Comparison of ENCODE assay signal across 8 mouse cellular contexts in the genomic region with DNA sequence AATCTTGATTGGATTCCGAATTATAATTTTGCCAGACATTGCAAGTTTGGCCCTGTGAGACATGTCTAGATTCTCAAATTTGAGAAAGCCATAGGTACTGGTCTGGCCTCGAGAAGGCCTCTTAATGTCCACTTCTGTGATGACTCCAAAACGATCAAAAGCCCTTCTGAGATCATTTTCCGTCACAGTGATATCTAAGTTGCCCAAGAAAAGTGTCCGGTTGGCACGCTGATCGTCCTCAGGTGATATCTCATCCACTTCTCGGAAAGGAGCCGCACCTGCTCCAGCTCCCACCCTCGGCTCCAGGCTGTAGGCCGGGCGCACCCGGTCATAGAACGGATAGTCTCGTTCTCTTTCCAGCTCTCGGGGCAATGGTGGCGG. TPM values are rescaled to one million over a fixed set of nuclear protein-coding genes. Genes with fewer than 3 reads are reported as not detected.
DNase-seq lines count a peak whose midpoint lies in the region; ATAC-seq and TF ChIP-seq lines count a peak whose summit lies in the region.

No protein-coding gene starts in this region.

- WGBS in heart, embryonic 14.5 days, result 14% methylated on average over 17 of the region's 17 CpGs
- 19% methylated on average over 17 of the region's 17 CpGs for WGBS in forebrain, postnatal 0 days
- whole genome bisulfite sequencing in macrophage (ENCODE audit: missing documents), result 44% methylated on average over 17 of the region's 17 CpGs

- TF ChIP-seq RAD21 in MEL (IDR thresholded peaks at IDR 0.05; ENCODE audit: low read depth, low read length), result no peak

- no peaks in the 10 kb centered on the region for H3K27me3 ChIP-seq in heart, embryonic 14.5 days (ENCODE audit: control insufficient read depth, insufficient read depth, low read length)
- no peaks in the 10 kb centered on the region for H3K27me3 ChIP-seq in MEL (ENCODE audit: control insufficient read depth in 1 of 2, insufficient read depth in 2 of 2, low read length in 2 of 2)
- no peaks in the 10 kb centered on the region for H3K27me3 ChIP-seq in forebrain, postnatal 0 days (ENCODE audit: insufficient read depth, low read length)

- TF ChIP-seq EP300 in MEL (IDR thresholded peaks at IDR 0.05; ENCODE audit: low read depth in 1 of 2, low read length in 2 of 2), result no peak

- H3K27ac ChIP-seq in heart, embryonic 14.5 days (replicated peaks in 1 of 2; ENCODE audit: control insufficient read depth in 1 of 2, insufficient read depth in 1 of 2, low read depth in 2 of 2, low read length in 2 of 2), result peak overlapping the region; percentile 97 to 98; a peak in 2 of 4 replicates
- no peak overlapping the region; the same call in 1 of the 2 replicates for H3K27ac ChIP-seq in MEL (ENCODE audit: control insufficient read depth, low read depth, low read length)
- peak overlapping the region; percentile 86 for H3K27ac ChIP-seq in forebrain, postnatal 0 days (ENCODE audit: low read depth, low read length)
- peak overlapping the region; percentile 91; the same call in 1 of the 2 replicates for H3K27ac ChIP-seq in macrophage

- H3K79me2 ChIP-seq in MEL (ENCODE audit: control insufficient read depth, insufficient read depth, low read length, poor library complexity) (peaks cover 46% of the 10 kb centered on the region), macrophage (ENCODE audit: inconsistent target) (peaks cover 61% of the 10 kb centered on the region)

- DNase-seq in heart, adult 18-20 months, result no peak
- peak; percentile 35 for DNase-seq in MEL (ENCODE audit: low read depth, low spot score)
- DNase-seq in forebrain, postnatal 0 days, result no peak
- DNase-seq in urinary bladder, postnatal 10 days (ENCODE audit: low spot score), result no peak
- no peak for DNase-seq in adrenal gland, adult 8-10 months
- DNase-seq in B cell, adult 2 months, result no peak

- peak overlapping the region; percentile 98 for H3K9ac ChIP-seq in heart, embryonic 14.5 days (ENCODE audit: low read length)
- peak overlapping the region; percentile 98 for H3K9ac ChIP-seq in MEL (ENCODE audit: control insufficient read depth, low read depth, low read length, poor library complexity, severe bottlenecking)
- H3K9ac ChIP-seq in forebrain, postnatal 0 days, result peak overlapping the region; percentile 81

- TF ChIP-seq POLR2A in MEL (IDR thresholded peaks at IDR 0.05; ENCODE audit: control insufficient read depth in 1 of 2, insufficient read depth in 1 of 2, low read depth in 1 of 2, low read length in 2 of 2, poor library complexity in 1 of 2), result no peak

- H3K36me3 ChIP-seq in heart, embryonic 14.5 days (ENCODE audit: control insufficient read depth, insufficient read depth, low read length), result peaks cover 46% of the 10 kb centered on the region
- peaks cover 25 to 26% of the 10 kb centered on the region in 2 experiments for H3K36me3 ChIP-seq in MEL (ENCODE audit: control insufficient read depth in 1 of 2, insufficient read depth in 2 of 2, low read length in 2 of 2)
- peaks cover 14% of the 10 kb centered on the region for H3K36me3 ChIP-seq in forebrain, postnatal 0 days (ENCODE audit: insufficient read depth)
- 0 out of 2 replicates have a peak, but pooled peaks cover 7% of the 10 kb centered on the region for H3K36me3 ChIP-seq in macrophage (ENCODE audit: inconsistent target)

- TF ChIP-seq CTCF in MEL (IDR thresholded peaks at IDR 0.05 in 2 of 3, conservative IDR thresholded peaks at IDR 0.05 in 1 of 3; ENCODE audit: control insufficient read depth in 1 of 3, insufficient read depth in 1 of 3, low read depth in 2 of 3, low read length in 3 of 3, poor library complexity in 1 of 3, severe bottlenecking in 1 of 3), result no peak
- no peak for TF ChIP-seq CTCF in forebrain, postnatal 0 days (IDR thresholded peaks at IDR 0.05; ENCODE audit: low read depth)

- peaks cover 18 to 37% of the 10 kb centered on the region in 2 experiments for H3K4me1 ChIP-seq in heart, embryonic 14.5 days (ENCODE audit: control insufficient read depth in 2 of 2, insufficient read depth in 2 of 2, low read length in 2 of 2)
- H3K4me1 ChIP-seq in MEL (ENCODE audit: control insufficient read depth in 1 of 2, insufficient read depth in 2 of 2, low read length in 2 of 2), result peaks cover 0 to 9% of the 10 kb centered on the region in 2 experiments; a peak in 2 of 4 replicates
- peaks cover 17% of the 10 kb centered on the region for H3K4me1 ChIP-seq in forebrain, postnatal 0 days (ENCODE audit: insufficient read depth)

- H3K4me3 ChIP-seq in heart, embryonic 14.5 days (ENCODE audit: control insufficient read depth in 1 of 2, insufficient read depth in 1 of 2, low read depth in 1 of 2, low read length in 2 of 2), result peak overlapping the region; percentile 95 to 99
- H3K4me3 ChIP-seq in MEL (ENCODE audit: control insufficient read depth in 1 of 2, insufficient read depth in 1 of 2, low read depth in 2 of 2, low read length in 2 of 2) (peak overlapping the region; percentile 62 to 95), macrophage (ENCODE audit: inconsistent target) (peak overlapping the region; percentile 50)
- peak overlapping the region; percentile 98 for H3K4me3 ChIP-seq in forebrain, postnatal 0 days (ENCODE audit: low read depth, low read length)

- H3K9me3 ChIP-seq in heart, embryonic 14.5 days (ENCODE audit: control insufficient read depth, low read length), result no peaks in the 10 kb centered on the region
- no peaks in the 10 kb centered on the region for H3K9me3 ChIP-seq in MEL (replicated peaks; ENCODE audit: insufficient read depth, low read length)
- no peaks in the 10 kb centered on the region for H3K9me3 ChIP-seq in forebrain, postnatal 0 days (ENCODE audit: low read length)

- ATAC-seq in heart, embryonic 14.5 days (ENCODE audit: insufficient number of reproducible peaks, insufficient read depth, low FRiP score, low read depth), result no peak
- ATAC-seq in forebrain, postnatal 0 days, result no peak

- H3K4me2 ChIP-seq in heart, embryonic 14.5 days (ENCODE audit: low read length), result peak overlapping the region; percentile 98
- peak overlapping the region; percentile 92 for H3K4me2 ChIP-seq in forebrain, postnatal 0 days (ENCODE audit: low read depth)

TF ChIP-seq in MEL, 35 proteins besides CTCF, POLR2A, EP300 and RAD21 (continues in another document):
- TF ChIP-seq E2F4 (IDR thresholded peaks at IDR 0.05; ENCODE audit: borderline replicate concordance, low read depth, low read length) (no peak), POLR2AphosphoS5 (IDR thresholded peaks at IDR 0.05; ENCODE audit: borderline replicate concordance, low read depth, low read length) (no peak), MAZ (IDR thresholded peaks at IDR 0.05; ENCODE audit: low read depth, low read length) (no peak), POLR2AphosphoS2 (IDR thresholded peaks at IDR 0.05; ENCODE audit: low read length) (no peak), MAX (IDR thresholded peaks at IDR 0.05; ENCODE audit: low read length) (no peak), SIN3A (IDR thresholded peaks at IDR 0.05; ENCODE audit: low read length) (no peak), GATA1 (IDR thresholded peaks at IDR 0.05; ENCODE audit: low read depth, low read length) (no peak), TBP (IDR thresholded peaks at IDR 0.05; ENCODE audit: low read depth, low read length) (no peak), CHD1 (IDR thresholded peaks at IDR 0.05; ENCODE audit: low read depth, low read length) (no peak)

RNA-seq across cellular contexts. Expression of gene Rbm15, which starts 1.7 kb away (rescaled TPM):
- 11.7 and 13.2 TPM in 2 replicates for polyA plus RNA-seq in heart, embryonic 14.5 days (2014; fragmentation: Nextera tagmentation; extraction: Ambion mirVana)
- 10 to 100 TPM; 21.7 to 24.6 TPM for total RNA-seq in heart, adult 18-20 months (2021)
- total RNA-seq in MEL (2012; rRNA removed), result 29.4 and 33.1 TPM in 2 replicates
- 10 to 100 TPM in 1 of 2 experiments, not detected in 1; 18.1 TPM for polyA plus RNA-seq in MEL (2012; ENCODE audit: insufficient read depth in 1 of 2, insufficient read length in 2 of 2, low read depth in 1 of 2, low replicate concordance in 2 of 2, missing spikeins in 1 of 2)
- total RNA-seq in forebrain, postnatal 0 days (2014; rRNA removed), result 17.0 and 22.0 TPM in 2 replicates
- 4.0 and 5.5 TPM in 2 replicates for polyA plus RNA-seq in forebrain, postnatal 0 days (2015; fragmentation: Nextera tagmentation; extraction: Ambion mirVana)
- total RNA-seq in macrophage (2018; cell fraction: chromatin; rRNA removed), result 100 to 1,000 TPM in 1 of 26 experiments, 10 to 100 TPM in 25; 36.1 to 109 (median 57.6) TPM
- total RNA-seq in macrophage (2018; cell fraction: cytosol; rRNA removed), result 10 to 100 TPM; 25.0 to 38.5 (median 28.1) TPM
- total RNA-seq in macrophage (2018; cell fraction: nucleus; rRNA removed), result 10 to 100 TPM; 44.6 to 93.8 (median 65.2) TPM
- 5.4 to 9.7 TPM (median 8.7 TPM) in 3 replicates for polyA plus RNA-seq in macrophage (2018)
- 10 to 100 TPM; 30.6 to 48.1 (median 36.7) TPM for total RNA-seq in adrenal gland, adult 8-10 months (2022)

RNA-seq across cellular contexts. Expression of gene Slc16a4, which starts 40.7 kb away (rescaled TPM):
- 2.3 and 3.1 TPM in 2 replicates for polyA plus RNA-seq in heart, embryonic 14.5 days (2014; fragmentation: Nextera tagmentation; extraction: Ambion mirVana)
- total RNA-seq in heart, adult 18-20 months (2021), result under 1 TPM; 0.50 to 0.51 TPM
- total RNA-seq in MEL (2012; rRNA removed), result 0.04 TPM in 1 of 2 replicates, not detected in the other
- under 1 TPM in 1 of 2 experiments, not detected in 1; 0.65 TPM for polyA plus RNA-seq in MEL (2012; ENCODE audit: insufficient read depth in 1 of 2, insufficient read length in 2 of 2, low read depth in 1 of 2, low replicate concordance in 2 of 2, missing spikeins in 1 of 2)
- total RNA-seq in forebrain, postnatal 0 days (2014; rRNA removed), result 1.1 and 2.3 TPM in 2 replicates
- 2.1 and 2.3 TPM in 2 replicates for polyA plus RNA-seq in forebrain, postnatal 0 days (2015; fragmentation: Nextera tagmentation; extraction: Ambion mirVana)
- under 1 TPM in 4 of 26 experiments, not detected in 22; 0.33 to 0.82 (median 0.36) TPM for total RNA-seq in macrophage (2018; cell fraction: chromatin; rRNA removed)
- not detected for total RNA-seq in macrophage (2018; cell fraction: cytosol; rRNA removed)
- total RNA-seq in macrophage (2018; cell fraction: nucleus; rRNA removed), result under 1 TPM in 1 of 26 experiments, not detected in 25; 0.28 TPM
- not detected in 3 replicates for polyA plus RNA-seq in macrophage (2018)
- under 1 TPM; 0.12 to 0.86 (median 0.31) TPM for total RNA-seq in adrenal gland, adult 8-10 months (2022)

RNA-seq across cellular contexts. Expression of gene Lamtor5, which starts 53.1 kb away (rescaled TPM):
- polyA plus RNA-seq in heart, embryonic 14.5 days (2014; fragmentation: Nextera tagmentation; extraction: Ambion mirVana), result 182 and 207 TPM in 2 replicates
- total RNA-seq in heart, adult 18-20 months (2021), result 10 to 100 TPM; 64.6 to 70.8 TPM
- 129 TPM in 2 replicates for total RNA-seq in MEL (2012; rRNA removed)
- 100 to 1,000 TPM; 104 to 170 TPM for polyA plus RNA-seq in MEL (2012; ENCODE audit: insufficient read depth in 1 of 2, insufficient read length in 2 of 2, low read depth in 1 of 2, low replicate concordance in 2 of 2, missing spikeins in 1 of 2)
- total RNA-seq in forebrain, postnatal 0 days (2014; rRNA removed), result 76.1 and 77.0 TPM in 2 replicates
- polyA plus RNA-seq in forebrain, postnatal 0 days (2015; fragmentation: Nextera tagmentation; extraction: Ambion mirVana), result 188 and 228 TPM in 2 replicates
- total RNA-seq in macrophage (2018; cell fraction: chromatin; rRNA removed), result 10 to 100 TPM in 17 of 26 experiments, 1 to 10 TPM in 9; 4.4 to 28.3 (median 13.1) TPM
- total RNA-seq in macrophage (2018; cell fraction: cytosol; rRNA removed), result 100 to 1,000 TPM; 131 to 215 (median 169) TPM
- total RNA-seq in macrophage (2018; cell fraction: nucleus; rRNA removed), result 10 to 100 TPM; 14.6 to 65.3 (median 39.0) TPM
- 134 to 197 TPM (median 162 TPM) in 3 replicates for polyA plus RNA-seq in macrophage (2018)
- 10 to 100 TPM; 78.3 to 97.4 (median 85.7) TPM for total RNA-seq in adrenal gland, adult 8-10 months (2022)
